16 mouse cellular contexts compared by ENCODE assay signal in genomic region chrX:107325697-107326381, GRCm38 (mm10).
A peak's percentile ranks its signal among the peaks of the same experiment; 100 is the strongest.
DNase-seq lines count a peak whose midpoint lies in the region; ATAC-seq and TF ChIP-seq lines count a peak whose summit lies in the region.
"Had no signal": no experiment of that assay in that cellular context is flagged by ENCODE, and none has a peak within 500 bp of the region (broad histone marks: within the 10 kb centered on the region; RNA-seq: fewer than 3 reads in every experiment).

No protein-coding gene starts in this region.

- no peaks in the 10 kb centered on the region for H3K36me3 ChIP-seq in liver, embryonic 12.5 days
- H3K36me3 ChIP-seq in small intestine, adult 2 months (ENCODE audit: control insufficient read depth, insufficient read depth, low read length): no peaks in the 10 kb centered on the region
- no peaks in the 10 kb centered on the region for H3K36me3 ChIP-seq in forebrain, embryonic 13.5 days (ENCODE audit: poor library complexity, severe bottlenecking)
- H3K36me3 ChIP-seq: heart, embryonic 15.5 days; midbrain, embryonic 12.5 days; neural tube, embryonic 13.5 days; stomach, embryonic 15.5 days had no signal

- no peak overlapping the region for H3K9ac ChIP-seq in liver, embryonic 12.5 days
- no peak overlapping the region for H3K9ac ChIP-seq in forebrain, embryonic 13.5 days
- H3K9ac ChIP-seq: heart, embryonic 15.5 days; midbrain, embryonic 12.5 days; neural tube, embryonic 13.5 days; stomach, embryonic 15.5 days had no signal

- intact Hi-C loops in gastrocnemius, postnatal 14 days (cut with DNase I; ENCODE audit: low total_unique reads): no loop called here

- no peak for TF ChIP-seq POLR2A in small intestine, adult 2 months (IDR thresholded peaks at IDR 0.05; ENCODE audit: low read depth, low read length)

- DNase-seq in liver: peak; percentile 2
- DNase-seq in thymus, postnatal 36 days: peak; percentile 57 to 71
- DNase-seq in gastrocnemius, postnatal 14 days: no peak
- DNase-seq in urinary bladder, postnatal 14 days (ENCODE audit: low spot score): no peak
- DNase-seq: adrenal gland, postnatal 25 days; gastrocnemius, adult 2 months; kidney, postnatal 4 days had no signal

- H3K27ac ChIP-seq in liver, embryonic 12.5 days: no peak overlapping the region
- H3K27ac ChIP-seq in small intestine, adult 2 months (ENCODE audit: insufficient read depth, low read depth, low read length): peak overlapping the region; percentile 15; the same call in 1 of the 2 replicates
- no peak overlapping the region for H3K27ac ChIP-seq in forebrain, embryonic 13.5 days
- H3K27ac ChIP-seq: gastrocnemius, adult 2 months; heart, embryonic 15.5 days; midbrain, embryonic 12.5 days; neural tube, embryonic 13.5 days; stomach, embryonic 15.5 days had no signal

- no peaks in the 10 kb centered on the region for H3K27me3 ChIP-seq in liver, embryonic 12.5 days (replicated peaks)
- H3K27me3 ChIP-seq in small intestine, adult 2 months (ENCODE audit: control insufficient read depth, insufficient read depth, low read length): no peaks in the 10 kb centered on the region
- H3K27me3 ChIP-seq in forebrain, embryonic 13.5 days: no peaks in the 10 kb centered on the region
- H3K27me3 ChIP-seq: heart, embryonic 15.5 days; midbrain, embryonic 12.5 days; neural tube, embryonic 13.5 days; stomach, embryonic 15.5 days had no signal

- H3K4me3 ChIP-seq in liver, embryonic 12.5 days: no peak overlapping the region
- no peak overlapping the region for H3K4me3 ChIP-seq in small intestine, adult 2 months (ENCODE audit: low read depth, low read length)
- no peak overlapping the region for H3K4me3 ChIP-seq in forebrain, embryonic 13.5 days
- H3K4me3 ChIP-seq: gastrocnemius, adult 2 months; heart, embryonic 15.5 days; midbrain, embryonic 12.5 days; neural tube, embryonic 13.5 days; stomach, embryonic 15.5 days had no signal

- no peak for TF ChIP-seq CTCF in small intestine, adult 2 months (IDR thresholded peaks at IDR 0.05; ENCODE audit: extremely low read depth, insufficient read length, insufficient replicate concordance, low read depth, low read length)

- no peaks in the 10 kb centered on the region for H3K9me3 ChIP-seq in liver, embryonic 12.5 days (replicated peaks)
- H3K9me3 ChIP-seq in forebrain, embryonic 13.5 days (replicated peaks): no peaks in the 10 kb centered on the region
- H3K9me3 ChIP-seq: heart, embryonic 15.5 days; midbrain, embryonic 12.5 days; neural tube, embryonic 13.5 days; stomach, embryonic 15.5 days had no signal

- H3K4me2 ChIP-seq in liver, embryonic 12.5 days: no peak overlapping the region
- no peak overlapping the region for H3K4me2 ChIP-seq in forebrain, embryonic 13.5 days
- H3K4me2 ChIP-seq: heart, embryonic 15.5 days; midbrain, embryonic 12.5 days; neural tube, embryonic 13.5 days; stomach, embryonic 15.5 days had no signal

- no peak for ATAC-seq in liver, embryonic 12.5 days
- ATAC-seq in granulocyte monocyte progenitor cell, adult 5-6 weeks (replicated peaks; ENCODE audit: poor library complexity, severe bottlenecking): peak; percentile 52
- no peak for ATAC-seq in forebrain, embryonic 13.5 days
- ATAC-seq: intestine, postnatal 0 days had no signal

- 78% methylated on average over 8 of the region's 8 CpGs for WGBS in liver, embryonic 12.5 days (ENCODE audit: insufficient replicate concordance)
- WGBS in small intestine, adult 2 months: 79% methylated on average over 8 of the region's 8 CpGs
- 86% methylated on average over 8 of the region's 8 CpGs for WGBS in forebrain, embryonic 13.5 days

- no peaks in the 10 kb centered on the region for H3K4me1 ChIP-seq in liver, embryonic 12.5 days
- H3K4me1 ChIP-seq in small intestine, adult 2 months (ENCODE audit: control insufficient read depth, insufficient read depth, insufficient read length, low read length): no peaks in the 10 kb centered on the region
- no peaks in the 10 kb centered on the region for H3K4me1 ChIP-seq in forebrain, embryonic 13.5 days
- H3K4me1 ChIP-seq: heart, embryonic 15.5 days; midbrain, embryonic 12.5 days; neural tube, embryonic 13.5 days; stomach, embryonic 15.5 days had no signal

Comparison
In these comparisons a context has a peak if more than half of its experiments do, and no peak if none do; other contexts are left out.
1. DNase-seq: peak in liver (single experiment) and thymus, postnatal 36 days (2 of 2); none in gastrocnemius, postnatal 14 days (single experiment) and urinary bladder, postnatal 14 days (single experiment).